Mouse (Mus musculus): Measurements from ENCODE around the gene Duoxa2.
"Not testable (repeated sequence)": the region's sequence is repeated elsewhere in the genome, so short reads cannot be mapped to it uniquely, and the experiment has no call there.

Gene Duoxa2

GRCm38 (mm10) chr2:122309647-122310046 lies 10.9 kb downstream of the Duoxa2 start:
- no peak for DNase-seq

DNA sequence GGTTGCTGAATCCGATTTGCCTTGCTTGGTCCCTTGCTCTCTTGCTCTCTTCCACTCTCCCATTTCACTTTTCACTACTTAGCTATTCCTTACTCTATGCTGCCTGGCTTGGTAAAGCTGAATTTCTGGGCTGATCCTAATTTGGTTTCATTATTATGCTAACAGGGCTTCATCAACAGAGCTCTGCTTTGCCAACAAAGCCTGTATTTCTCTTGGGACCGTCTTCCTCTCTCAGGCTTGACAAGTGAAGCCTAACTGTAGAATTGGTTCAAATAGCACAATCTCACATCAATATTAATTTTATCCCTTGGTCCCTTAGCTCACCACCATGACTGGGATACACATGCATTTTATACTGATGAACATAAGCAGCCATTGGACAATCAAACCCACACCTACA lies 12.9 kb downstream of the Duoxa2 start:
- no peak for DNase-seq

DNA sequence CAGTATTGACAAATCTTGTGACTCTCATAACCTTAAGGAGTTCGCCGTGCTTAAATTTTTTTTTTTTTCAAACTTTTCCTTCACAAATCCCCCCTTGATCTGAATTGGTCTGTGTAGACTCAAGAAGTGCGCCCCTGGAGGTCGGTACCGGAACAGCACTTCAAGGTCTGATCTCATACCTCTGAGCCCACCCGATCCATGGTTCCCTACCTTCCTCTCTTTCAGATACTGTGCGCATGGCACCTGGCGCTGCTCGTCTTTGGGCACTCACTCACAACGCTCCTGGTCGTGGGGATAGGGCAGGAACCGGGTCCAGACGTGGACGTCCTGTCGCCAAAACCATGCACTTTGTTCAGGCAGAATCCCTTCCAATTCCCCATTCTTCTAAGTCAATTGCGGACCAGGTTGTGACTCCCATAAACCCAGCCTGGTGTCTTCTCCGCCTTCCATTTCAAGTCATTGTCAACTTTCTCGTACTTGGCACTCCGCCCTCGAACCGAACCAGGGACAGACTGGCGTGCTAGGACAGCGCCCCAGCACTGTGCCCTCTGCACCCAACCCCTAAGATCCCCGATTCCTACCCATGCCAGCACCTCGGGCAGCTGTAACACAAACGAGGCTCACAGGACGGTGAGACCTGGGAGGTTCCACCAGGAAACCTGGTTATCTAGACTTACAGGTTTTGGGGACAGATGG lies 14.2 kb downstream of the Duoxa2 start:
- peak; percentile 82 for DNase-seq

DNA sequence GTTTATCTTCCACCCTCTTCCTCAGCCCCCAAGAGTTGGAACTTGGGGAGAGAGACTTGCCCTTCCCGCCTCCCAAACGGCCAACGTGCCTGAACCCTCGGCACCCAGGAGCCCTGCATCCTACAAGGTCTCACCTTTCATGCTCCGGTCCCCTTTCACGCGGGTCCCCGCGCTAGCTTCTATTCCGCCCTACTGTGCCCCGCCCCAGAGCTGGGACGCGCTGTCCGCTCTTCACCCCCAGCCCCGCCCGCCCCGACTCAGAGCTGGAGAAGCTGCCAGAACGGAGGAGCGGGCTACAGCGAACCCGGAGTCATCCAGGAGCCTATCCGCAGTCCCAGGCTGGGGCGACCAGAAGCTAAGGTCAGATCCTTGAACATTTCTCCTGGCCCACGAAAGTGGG lies 14.8 kb downstream of the Duoxa2 start, which contains the start of gene Duoxa1:
Duoxa1 (minus strand) TSS at position 195 of the 400 bp plus-strand sequence.
- DNase-seq: no peak

- no peak for DNase-seq
Measured at GRCm38 (mm10) chr2:122315372-122315771, 16.7 kb downstream of the Duoxa2 start, which contains the start of gene Duox1. Duox1 (plus strand) TSS chr2:122315672.

GRCm38 (mm10) chr2:122317384-122317783 lies 18.7 kb downstream of the Duoxa2 start:
- no peak for DNase-seq

GRCm38 (mm10) chr2:122323960-122324359 lies 25.3 kb downstream of the Duoxa2 start:
- DNase-seq: no peak

DNA sequence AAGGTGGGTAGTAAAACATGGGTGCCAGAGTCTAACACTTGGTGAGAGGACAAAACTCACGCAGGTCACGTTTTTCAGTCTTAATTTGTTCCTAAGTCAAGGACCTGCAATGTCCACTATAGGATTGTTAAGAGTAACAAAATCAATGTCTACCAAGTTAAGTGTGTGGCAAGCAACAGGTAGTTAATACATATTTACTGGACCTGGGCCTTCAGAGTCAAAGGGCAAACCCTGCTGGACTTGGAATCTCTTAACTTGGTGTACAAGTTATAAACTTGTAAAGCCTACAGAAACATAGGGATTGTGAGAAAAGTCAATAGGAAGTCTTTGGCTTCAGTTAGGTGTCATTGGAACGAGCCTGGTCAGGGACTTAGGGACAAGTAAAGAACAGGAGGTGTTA lies 25.9 kb downstream of the Duoxa2 start:
- no peak for DNase-seq

- no peak for DNase-seq
Measured at GRCm38 (mm10) chr2:122325361-122325760, 26.7 kb downstream of the Duoxa2 start.

- DNase-seq: no peak
Measured at GRCm38 (mm10) chr2:122327986-122328385, 29.3 kb downstream of the Duoxa2 start.

- DNase-seq: not testable (repeated sequence)
Measured at GRCm38 (mm10) chr2:122330317-122330716, 31.6 kb downstream of the Duoxa2 start.

DNA sequence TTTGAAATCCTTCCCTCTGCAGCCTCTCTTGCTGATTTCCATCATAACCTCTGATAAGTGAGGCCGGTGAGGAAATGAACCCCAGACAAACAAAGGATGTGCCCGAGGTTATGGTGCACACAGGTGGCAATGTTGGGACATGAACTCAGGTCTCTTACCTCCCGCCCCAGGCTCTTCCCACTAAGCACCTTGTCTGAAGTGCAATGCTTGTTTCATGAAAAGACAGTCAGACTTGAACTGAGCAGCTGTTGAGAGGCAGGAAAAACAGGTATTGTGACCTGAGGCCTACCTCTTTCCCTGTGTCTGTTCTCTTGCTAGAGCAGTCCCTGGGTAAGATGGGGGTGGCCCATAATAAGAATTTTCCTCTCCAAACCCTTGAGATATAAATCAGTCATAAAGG lies 33.5 kb downstream of the Duoxa2 start:
- DNase-seq: no peak

GRCm38 (mm10) chr2:122334170-122334569 lies 35.5 kb downstream of the Duoxa2 start:
- no peak for DNase-seq

GRCm38 (mm10) chr2:122337291-122337690 lies 38.6 kb downstream of the Duoxa2 start:
- no peak for DNase-seq

DNA sequence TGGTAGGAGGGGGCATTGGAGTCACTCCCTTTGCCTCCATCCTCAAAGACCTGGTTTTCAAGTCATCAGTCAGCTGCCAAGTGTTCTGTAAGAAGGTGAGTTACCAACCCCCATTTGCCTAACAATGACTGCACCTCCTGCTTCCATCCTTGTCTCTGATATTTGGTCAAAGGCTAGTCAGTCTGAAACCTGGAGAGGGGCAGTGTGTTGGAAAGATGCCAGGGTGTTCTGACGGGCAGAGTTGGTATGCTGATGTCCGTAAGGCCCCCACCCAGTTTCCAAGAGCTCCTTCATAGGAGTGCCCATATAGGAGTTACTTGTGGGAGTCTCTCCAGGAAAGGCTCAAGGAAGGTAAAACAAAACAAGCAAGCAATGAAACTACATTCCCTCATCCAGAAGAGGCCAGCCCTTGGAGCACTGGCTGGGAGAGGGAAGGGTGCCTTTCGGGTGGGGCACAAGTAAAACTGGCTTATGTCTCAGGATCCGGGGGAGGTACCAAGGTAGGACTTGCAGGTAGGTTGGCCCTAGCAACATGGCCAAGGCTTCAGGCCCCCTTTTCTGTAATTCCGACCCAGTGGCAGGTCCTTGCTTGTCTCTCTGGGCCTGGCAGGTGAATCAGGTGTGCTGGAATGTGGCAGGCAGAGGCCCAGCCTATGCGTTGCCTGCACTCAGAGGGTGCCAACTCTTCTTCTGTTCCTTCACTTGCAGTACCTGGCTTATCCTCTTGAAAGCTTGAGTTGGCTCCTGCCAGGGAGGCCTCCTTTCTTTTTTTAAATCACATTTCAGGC lies 46.6 kb downstream of the Duoxa2 start:
- no peak for DNase-seq

GRCm38 (mm10) chr2:122346164-122346563 lies 47.5 kb downstream of the Duoxa2 start:
- not testable (repeated sequence) for DNase-seq

- no peak for DNase-seq
Measured at GRCm38 (mm10) chr2:122347257-122347656, 48.6 kb downstream of the Duoxa2 start.

DNA sequence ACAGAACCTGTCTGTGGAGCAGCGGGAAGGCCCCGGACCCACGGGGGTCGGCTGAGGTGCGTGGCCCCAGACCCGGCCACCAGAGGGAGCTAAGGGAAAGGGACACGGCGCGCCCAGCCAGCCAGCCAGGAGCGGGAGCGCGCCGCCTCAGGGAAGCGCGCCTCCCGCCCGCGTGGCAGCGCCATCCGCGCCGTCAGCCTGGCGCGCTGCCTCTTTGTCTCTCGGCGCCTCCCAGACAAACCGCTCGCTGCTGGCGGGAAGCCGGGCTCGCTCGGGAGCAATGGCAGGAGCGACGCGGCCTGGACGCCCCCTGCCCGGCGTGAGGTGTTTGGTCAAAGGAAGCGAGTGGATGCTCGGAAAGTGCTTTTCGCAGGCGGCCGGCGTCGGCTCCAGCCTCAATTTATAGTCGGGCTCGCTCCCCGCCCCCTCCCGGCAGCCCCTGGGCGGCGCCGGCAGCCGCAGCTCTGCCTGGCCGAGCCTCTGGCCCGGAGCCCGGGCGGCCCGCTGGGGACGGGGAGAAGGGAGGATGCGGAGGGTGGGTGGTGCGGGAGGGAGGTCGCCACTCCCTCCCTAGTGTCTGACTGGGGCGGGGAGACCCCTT lies 49.9 kb downstream of the Duoxa2 start:
- DNase-seq: peak; percentile 93

- DNase-seq: peak; percentile 49
Measured at GRCm38 (mm10) chr2:122349136-122349785, 50.6 kb downstream of the Duoxa2 start.

DNA sequence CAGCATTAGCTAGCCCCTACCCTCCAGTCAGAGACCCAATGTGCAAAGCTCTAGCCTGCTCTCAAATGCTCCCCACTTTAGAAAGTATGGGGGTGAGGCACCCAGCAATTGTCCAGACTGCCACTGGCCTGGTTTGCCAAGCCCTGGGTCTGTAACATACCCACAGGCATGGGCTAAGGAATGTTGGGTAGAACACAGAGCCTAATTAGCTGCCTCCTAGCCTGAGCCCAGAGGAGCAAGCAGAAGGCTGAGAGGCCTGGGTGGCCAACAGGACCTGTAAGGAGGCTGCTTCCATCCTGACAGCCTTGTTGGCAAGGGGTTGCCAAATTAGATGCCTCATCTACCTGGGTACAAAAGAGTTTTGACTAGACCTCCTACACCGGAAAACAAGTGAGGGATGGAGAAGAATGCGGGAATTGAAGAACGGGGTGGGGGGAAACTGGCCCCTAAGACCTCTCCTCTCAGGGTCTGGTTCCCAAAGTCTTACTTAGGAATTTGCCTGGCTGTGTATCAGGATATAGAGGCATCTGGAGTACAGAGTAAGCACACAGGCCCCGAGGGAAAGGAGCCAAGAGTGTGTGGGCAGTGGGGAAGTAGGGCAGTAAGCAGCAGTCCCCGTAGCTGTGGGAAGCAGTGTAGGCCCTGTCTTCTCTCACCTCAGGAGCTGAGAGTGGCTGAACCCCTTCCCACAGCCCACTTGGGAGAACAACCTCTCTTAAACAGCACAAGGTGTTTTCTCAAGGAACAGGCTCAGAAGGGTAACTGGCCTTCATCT lies 52.6 kb downstream of the Duoxa2 start:
- no peak for DNase-seq

- DNase-seq: no peak
Measured at GRCm38 (mm10) chr2:122351931-122352329, 53.2 kb downstream of the Duoxa2 start.

Data from embryo, embryonic 11 days (tissue).